14 mouse cellular contexts compared by ENCODE assay signal in genomic region chr17:59793434-59793833, GRCm38 (mm10).
"Had no signal": no experiment of that assay in that cellular context is flagged by ENCODE, and none has a peak within 500 bp of the region (broad histone marks: within the 10 kb centered on the region; RNA-seq: fewer than 3 reads in every experiment).

No protein-coding gene starts in this region.

- DNase-seq: cerebellum, adult 8-10 months; cerebellum, adult 9-11 months; forebrain, postnatal 0 days; gastrocnemius, adult 2 months; gastrocnemius, postnatal 10 days; gastrocnemius, postnatal 14 days; gastrocnemius, postnatal 25 days; gastrocnemius, postnatal 36 days; heart, adult 18-20 months; heart, adult 2 months had no signal

- ATAC-seq: forebrain, embryonic 13.5 days; forebrain, embryonic 14.5 days; forebrain, embryonic 15.5 days; forebrain, embryonic 16.5 days; forebrain, postnatal 0 days had no signal
